Mouse (Mus musculus): ENCODE measurements around the gene Proser3. TPM values are rescaled to one million over a fixed set of nuclear protein-coding genes. Genes with fewer than 3 reads are reported as not detected.

Gene Proser3
- total and polyA plus RNA-seq, 2 experiments from 2014 or later = 3.3 to 15.2 TPM

- WGBS = 87% methylated on average over 22 of the region's 22 CpGs
- Histone ChIP-seq H3K27me3 (ENCODE audit: insufficient read depth, low read length) (no peaks in the 10 kb centered on the region), H3K9ac (replicated peaks; ENCODE audit: low read length, poor library complexity, severe bottlenecking) (peak overlapping the region; percentile 62; the same call in 1 of the 2 replicates), H3K27ac (ENCODE audit: low read depth, low read length) (no peak overlapping the region), H3K4me3 (ENCODE audit: low read depth, low read length) (no peak overlapping the region), H3K4me1 (ENCODE audit: insufficient read depth, low read length) (peaks cover 9% of the 10 kb centered on the region; the same call in 1 of the 2 replicates), H3K36me3 (ENCODE audit: insufficient read depth, low read length) (peaks cover 20% of the 10 kb centered on the region), H3K4me2 (ENCODE audit: low read depth, low read length, poor library complexity, severe bottlenecking) (peak overlapping the region; percentile 76), H3K9me3 (ENCODE audit: low read length) (no peaks in the 10 kb centered on the region)
- no peak for TF ChIP-seq CTCF (IDR thresholded peaks at IDR 0.05)
- DNase-seq (ENCODE audit: low spot score) (no peak), ATAC-seq (ENCODE audit: low FRiP score) (no peak)
Observed at GRCm38 (mm10) chr7:30553810-30554584, 1.9 kb upstream of the Proser3 start.

- peak overlapping the region; percentile 62 for H3K9ac ChIP-seq (replicated peaks; ENCODE audit: low read length, poor library complexity, severe bottlenecking)
- TF ChIP-seq CTCF (IDR thresholded peaks at IDR 0.05) = no peak
- DNase-seq (ENCODE audit: low spot score) (peak; percentile 46), ATAC-seq (ENCODE audit: low FRiP score) (no peak)
- H3K27ac ChIP-seq (ENCODE audit: low read depth, low read length) = peak overlapping the region; percentile 55
- peaks cover 9% of the 10 kb centered on the region; the same call in 1 of the 2 replicates for H3K4me1 ChIP-seq (ENCODE audit: insufficient read depth, low read length)
- peak overlapping the region; percentile 76 for H3K4me2 ChIP-seq (ENCODE audit: low read depth, low read length, poor library complexity, severe bottlenecking)
- WGBS = 3% methylated on average over 23 of the region's 23 CpGs
- H3K36me3 ChIP-seq (ENCODE audit: insufficient read depth, low read length) = peaks cover 20% of the 10 kb centered on the region
- H3K9me3 ChIP-seq (ENCODE audit: low read length) = no peaks in the 10 kb centered on the region
- H3K27me3 ChIP-seq (ENCODE audit: insufficient read depth, low read length) = no peaks in the 10 kb centered on the region
- peak overlapping the region; percentile 57 for H3K4me3 ChIP-seq (ENCODE audit: low read depth, low read length)
Observed at GRCm38 (mm10) chr7:30553021-30553589, 1.0 kb upstream of the Proser3 start.

- peak overlapping the region; percentile 76 for H3K4me2 ChIP-seq (ENCODE audit: low read depth, low read length, poor library complexity, severe bottlenecking)
- ATAC-seq (ENCODE audit: low FRiP score) (peak; percentile 75), DNase-seq (ENCODE audit: low spot score) (peak; percentile 86)
- peak overlapping the region; percentile 54 for H3K9ac ChIP-seq (replicated peaks; ENCODE audit: low read length, poor library complexity, severe bottlenecking)
- peak; percentile 72 for TF ChIP-seq CTCF (IDR thresholded peaks at IDR 0.05)
- peaks cover 9% of the 10 kb centered on the region; the same call in 1 of the 2 replicates for H3K4me1 ChIP-seq (ENCODE audit: insufficient read depth, low read length)
- peaks cover 19% of the 10 kb centered on the region for H3K36me3 ChIP-seq (ENCODE audit: insufficient read depth, low read length)
- WGBS = 2% methylated on average over 10 of the region's 10 CpGs
- H3K27me3 ChIP-seq (ENCODE audit: insufficient read depth, low read length) = no peaks in the 10 kb centered on the region
- H3K9me3 ChIP-seq (ENCODE audit: low read length) = no peaks in the 10 kb centered on the region
- H3K27ac ChIP-seq (ENCODE audit: low read depth, low read length) = peak overlapping the region; percentile 89
- peak overlapping the region; percentile 57 for H3K4me3 ChIP-seq (ENCODE audit: low read depth, low read length)
Observed at GRCm38 (mm10) chr7:30551445-30552101, 526 bp downstream of the Proser3 start.

GRCm38 (mm10) chr7:30550603-30551002, 1.5 kb downstream of the Proser3 start:
- 95% methylated on average over 1 of the region's 1 CpGs for whole genome bisulfite sequencing
- Histone ChIP-seq H3K9me3 (ENCODE audit: low read length) (no peaks in the 10 kb centered on the region), H3K4me2 (ENCODE audit: low read depth, low read length, poor library complexity, severe bottlenecking) (no peak overlapping the region), H3K27me3 (ENCODE audit: insufficient read depth, low read length) (no peaks in the 10 kb centered on the region), H3K4me3 (ENCODE audit: low read depth, low read length) (no peak overlapping the region), H3K27ac (ENCODE audit: low read depth, low read length) (no peak overlapping the region), H3K9ac (replicated peaks; ENCODE audit: low read length, poor library complexity, severe bottlenecking) (no peak overlapping the region), H3K36me3 (ENCODE audit: insufficient read depth, low read length) (peaks cover 17% of the 10 kb centered on the region), H3K4me1 (ENCODE audit: insufficient read depth, low read length) (peaks cover 9% of the 10 kb centered on the region; the same call in 1 of the 2 replicates)
- DNase-seq (ENCODE audit: low spot score) = no peak
- no peak for ATAC-seq (ENCODE audit: low FRiP score)
- no peak for TF ChIP-seq CTCF (IDR thresholded peaks at IDR 0.05)

GRCm38 (mm10) chr7:30549880-30550279, 2.2 kb downstream of the Proser3 start:
- 93% methylated on average over 2 of the region's 2 CpGs for WGBS
- Histone ChIP-seq H3K9ac (replicated peaks; ENCODE audit: low read length, poor library complexity, severe bottlenecking) (no peak overlapping the region), H3K27me3 (ENCODE audit: insufficient read depth, low read length) (no peaks in the 10 kb centered on the region), H3K36me3 (ENCODE audit: insufficient read depth, low read length) (peaks cover 10% of the 10 kb centered on the region), H3K4me1 (ENCODE audit: insufficient read depth, low read length) (peaks cover 9% of the 10 kb centered on the region; the same call in 1 of the 2 replicates), H3K4me2 (ENCODE audit: low read depth, low read length, poor library complexity, severe bottlenecking) (no peak overlapping the region), H3K27ac (ENCODE audit: low read depth, low read length) (no peak overlapping the region), H3K9me3 (ENCODE audit: low read length) (no peaks in the 10 kb centered on the region), H3K4me3 (ENCODE audit: low read depth, low read length) (no peak overlapping the region)
- no peak for DNase-seq (ENCODE audit: low spot score)
- TF ChIP-seq CTCF (IDR thresholded peaks at IDR 0.05) = no peak
- no peak for ATAC-seq (ENCODE audit: low FRiP score)

All from midbrain, postnatal 0 days (tissue).